Mouse (Mus musculus) G1E (cell line): ENCODE data around the gene Grin2b. TPM values are rescaled to one million over a fixed set of nuclear protein-coding genes. Genes with fewer than 3 reads are reported as not detected.

Experiments
- ATAC-seq: 2 replicates; pipeline ENCODE4 v1.8.0; 2016; ENCODE audit warnings: mild to moderate bottlenecking; ENCODE audit not compliant: insufficient number of reproducible peaks, poor library complexity, low FRiP score, severe bottlenecking; ENCODE audit errors: extremely low read depth
- DNase-seq: peaks from one replicate; pipeline ENCODE4 v3.0.0; 2012; ENCODE audit warnings: low spot score
- H3K27me3 ChIP-seq: 2 replicates; pipeline ENCODE4 v1.6.1; 2012; ENCODE audit warnings: mild to moderate bottlenecking, low read length, inconsistent platforms; ENCODE audit not compliant: insufficient read depth
- H3K36me3 ChIP-seq: replicated peaks from 2 replicates; pipeline ENCODE3; 2012; ENCODE audit warnings: mild to moderate bottlenecking, inconsistent platforms
- H3K4me1 ChIP-seq: 2 replicates; pipeline ENCODE4 v1.6.1; 2012; ENCODE audit warnings: low read depth, low read length, inconsistent platforms, mixed read lengths; ENCODE audit not compliant: insufficient read depth
- H3K4me3 ChIP-seq: 2 replicates; pipeline ENCODE4 v1.5.1; 2012; ENCODE audit warnings: low read depth, mild to moderate bottlenecking, inconsistent platforms, low read length, moderate library complexity, mixed read lengths
- H3K9me3 ChIP-seq: replicated peaks from 2 replicates; pipeline ENCODE4 v1.6.1; 2012; ENCODE audit warnings: inconsistent platforms
- CTCF ChIP-seq: IDR thresholded peaks from 2 replicates; pipeline ENCODE4 v1.5.1; 2012; ENCODE audit warnings: low read depth, low read length, inconsistent platforms, mixed read lengths
- GATA1 ChIP-seq: IDR thresholded peaks from 2 replicates; pipeline ENCODE4 v1.6.1; 2012; ENCODE audit warnings: borderline replicate concordance, low read length, inconsistent platforms, mixed read lengths
- GATA2 ChIP-seq: IDR thresholded peaks from 2 replicates; pipeline ENCODE4 v1.6.1; 2012; ENCODE audit warnings: low read depth, low read length, inconsistent platforms, borderline replicate concordance
- POLR2AphosphoS5 ChIP-seq: IDR thresholded peaks from 2 replicates; pipeline ENCODE4 v1.6.1; 2012; ENCODE audit warnings: low read depth, low read length, inconsistent platforms; ENCODE audit not compliant: insufficient replicate concordance
- TAL1 ChIP-seq: conservative IDR thresholded peaks from 2 replicates; pipeline ENCODE4 v1.6.1; 2012; ENCODE audit warnings: low read depth, low read length, inconsistent platforms, mixed read lengths
- polyA plus RNA-seq: library from polyadenylated mRNA; stranded (reverse); fragments of >175 nt; gene quantifications from 2 replicates; pipeline ENCODE4 v1.2.3, GENCODE M21; 2012
- total RNA-seq, 2 experiments: library from RNA; stranded (forward) in 1 of 2; stranded (reverse) in 1 of 2; fragments of 200-1000 nt in 1 of 2; fragments of >200 nt in 1 of 2; fragmentation: Nextera tagmentation in 1 of 2; gene quantifications; 2 replicates each; pipeline ENCODE4 v1.2.3; 2014 to 2017

The Grin2b gene
- total and polyA plus RNA-seq, 3 experiments, result 0.05 TPM; not detected in 2

DNA sequence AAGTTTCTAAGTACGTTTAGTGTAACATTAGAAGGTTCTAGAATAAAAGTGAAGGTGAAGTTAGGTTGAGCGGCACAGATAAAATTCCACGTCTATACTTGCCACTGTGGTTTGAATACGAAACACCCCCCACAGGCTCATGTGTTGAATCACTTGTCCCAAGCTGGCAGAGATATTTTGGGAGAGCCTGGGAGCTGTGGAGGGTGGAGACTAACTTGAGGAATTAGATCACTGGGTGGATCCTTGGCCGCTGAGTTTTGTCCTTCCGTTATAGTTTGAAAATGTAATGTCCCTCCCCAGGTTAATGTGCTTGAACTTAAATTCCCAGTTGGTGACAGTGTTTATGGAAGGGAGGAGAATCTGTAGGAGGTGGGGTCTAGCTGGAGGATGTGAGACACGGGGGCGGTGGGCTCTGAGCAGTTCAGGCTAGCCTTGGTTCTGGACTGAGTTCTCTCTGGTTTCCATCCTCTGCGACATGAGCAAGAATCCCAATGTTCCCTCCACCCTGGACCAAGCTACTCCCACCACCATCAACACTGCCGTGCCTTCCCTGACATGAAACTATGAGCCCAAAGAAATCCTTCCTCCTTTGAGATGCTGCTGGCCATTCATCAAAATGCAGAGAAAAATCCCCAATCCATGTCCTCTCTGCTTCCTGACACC, 375.8 kb downstream of the Grin2b start:
- no peaks in the 10 kb centered on the region for H3K4me1 ChIP-seq
- H3K36me3 ChIP-seq, result no peaks in the 10 kb centered on the region
- DNase-seq, result no peak
- no peaks in the 10 kb centered on the region for H3K27me3 ChIP-seq
- no peak overlapping the region for H3K4me3 ChIP-seq
- no peak for ATAC-seq
- TF ChIP-seq GATA2 (no peak), POLR2AphosphoS5 (no peak), TAL1 (no peak), CTCF (no peak), GATA1 (no peak)
- H3K9me3 ChIP-seq, result peaks cover 69% of the 10 kb centered on the region

DNA sequence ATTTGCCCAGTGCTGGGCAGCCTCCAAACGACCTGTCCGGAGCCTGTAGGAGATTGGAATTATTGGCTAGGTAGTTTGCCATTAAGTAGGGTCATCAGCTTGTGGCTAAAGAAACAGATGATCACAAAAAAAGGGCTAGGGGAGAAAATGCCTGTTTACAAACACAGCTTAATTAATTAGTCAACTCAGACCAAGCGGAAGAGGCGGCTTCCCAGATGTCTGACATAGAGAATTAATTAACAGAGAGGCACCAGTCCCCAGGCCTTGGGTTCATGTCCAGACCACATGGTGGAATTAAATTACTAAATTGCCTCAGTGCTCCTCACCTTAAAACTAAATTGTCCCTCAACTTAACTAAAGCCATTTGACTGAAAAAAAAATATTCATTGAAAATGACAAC, 376.4 kb downstream of the Grin2b start:
- Histone ChIP-seq H3K4me3 (no peak overlapping the region), H3K4me1 (no peaks in the 10 kb centered on the region), H3K27me3 (no peaks in the 10 kb centered on the region), H3K36me3 (no peaks in the 10 kb centered on the region), H3K9me3 (peaks cover 74% of the 10 kb centered on the region)
- no peak for DNase-seq
- no peak for TF ChIP-seq GATA2
- TF ChIP-seq GATA1, result no peak
- no peak for TF ChIP-seq TAL1
- no peak for TF ChIP-seq POLR2AphosphoS5
- ATAC-seq, result no peak

DNA sequence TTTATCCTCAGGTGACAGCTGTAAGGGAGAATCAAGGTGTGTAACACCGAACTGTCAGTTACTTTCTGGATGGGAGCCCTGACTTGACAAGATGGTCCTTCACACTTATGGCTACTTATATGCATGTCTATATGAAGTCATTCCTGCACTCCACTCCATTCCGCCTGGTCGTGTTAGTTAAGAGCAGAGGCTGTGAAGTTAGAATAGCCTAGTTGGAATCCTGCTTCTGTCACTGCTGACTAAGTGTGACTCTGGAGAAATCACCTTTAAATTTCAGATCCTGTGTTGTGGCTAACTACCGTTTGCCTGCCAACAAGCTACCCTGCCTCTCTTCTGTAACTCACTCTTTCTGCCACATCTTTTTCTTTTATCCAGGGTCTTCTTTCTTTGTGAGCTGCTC, 381.9 kb downstream of the Grin2b start:
- Histone ChIP-seq H3K36me3 (no peaks in the 10 kb centered on the region), H3K4me3 (no peak overlapping the region), H3K27me3 (no peaks in the 10 kb centered on the region), H3K4me1 (no peaks in the 10 kb centered on the region), H3K9me3 (peaks cover 75% of the 10 kb centered on the region)
- ATAC-seq, result no peak
- no peak for DNase-seq
- no peak for TF ChIP-seq TAL1
- TF ChIP-seq GATA2, result no peak
- TF ChIP-seq GATA1, result no peak
- no peak for TF ChIP-seq CTCF
- TF ChIP-seq POLR2AphosphoS5, result no peak

DNA sequence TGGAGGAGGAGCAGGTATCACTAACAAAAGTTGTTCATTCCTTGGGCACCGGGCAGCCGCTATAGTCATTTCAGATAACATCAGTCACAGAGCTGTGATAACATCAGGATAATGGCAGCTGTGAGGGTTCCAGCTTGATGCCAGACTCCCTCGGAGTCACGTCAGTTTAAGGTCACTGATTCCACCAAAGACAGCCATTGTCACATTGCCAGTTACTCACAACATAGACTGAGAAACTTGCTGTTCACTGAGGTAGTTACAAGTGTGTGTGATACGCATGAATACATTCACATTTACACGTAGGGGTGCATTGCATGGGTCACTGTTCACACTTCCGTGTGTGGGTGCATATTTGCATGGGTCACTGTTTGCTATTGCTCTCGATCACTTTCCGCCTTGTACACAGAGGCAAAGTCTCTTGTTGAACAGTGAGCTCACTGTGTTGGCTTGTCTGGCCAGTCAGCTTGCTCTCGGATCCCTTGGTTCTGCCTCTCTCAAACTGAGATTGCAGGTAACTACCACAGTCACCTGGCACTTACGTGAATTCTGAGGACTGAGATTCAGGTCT, 383.6 kb downstream of the Grin2b start:
- ATAC-seq (no peak), DNase-seq (no peak)
- Histone ChIP-seq H3K4me3 (no peak overlapping the region), H3K36me3 (no peaks in the 10 kb centered on the region), H3K4me1 (no peaks in the 10 kb centered on the region), H3K27me3 (no peaks in the 10 kb centered on the region), H3K9me3 (peaks cover 65% of the 10 kb centered on the region)
- no peak for TF ChIP-seq TAL1
- TF ChIP-seq POLR2AphosphoS5, result no peak
- TF ChIP-seq CTCF, result no peak
- TF ChIP-seq GATA1, result no peak
- no peak for TF ChIP-seq GATA2

DNA sequence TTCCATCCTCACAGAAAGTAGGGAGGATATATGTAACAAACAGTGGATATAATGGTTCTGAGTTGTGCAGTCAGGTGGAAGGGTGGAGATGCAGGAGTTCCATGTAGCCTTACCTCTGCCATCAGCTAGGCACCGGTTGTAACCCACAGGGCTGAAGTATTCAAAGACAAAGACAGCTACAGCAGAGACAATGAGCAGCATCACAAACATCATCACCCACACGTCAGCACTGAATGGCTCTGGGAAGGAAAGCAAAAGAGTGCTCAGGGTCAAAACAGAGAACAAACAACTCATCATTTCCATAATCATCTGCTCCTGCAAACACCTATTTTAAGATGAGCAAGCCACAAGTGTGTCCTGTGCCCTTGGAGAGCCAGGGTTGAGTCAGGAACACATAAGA, 398.6 kb downstream of the Grin2b start:
- no peaks in the 10 kb centered on the region for H3K27me3 ChIP-seq
- no peaks in the 10 kb centered on the region for H3K4me1 ChIP-seq
- H3K9me3 ChIP-seq, result peaks cover 31% of the 10 kb centered on the region
- TF ChIP-seq GATA2, result no peak
- TF ChIP-seq POLR2AphosphoS5, result no peak
- no peak for TF ChIP-seq TAL1
- no peak for TF ChIP-seq CTCF
- TF ChIP-seq GATA1, result no peak
- no peaks in the 10 kb centered on the region for H3K36me3 ChIP-seq
- ATAC-seq (no peak), DNase-seq (no peak)
- no peak overlapping the region for H3K4me3 ChIP-seq

DNA sequence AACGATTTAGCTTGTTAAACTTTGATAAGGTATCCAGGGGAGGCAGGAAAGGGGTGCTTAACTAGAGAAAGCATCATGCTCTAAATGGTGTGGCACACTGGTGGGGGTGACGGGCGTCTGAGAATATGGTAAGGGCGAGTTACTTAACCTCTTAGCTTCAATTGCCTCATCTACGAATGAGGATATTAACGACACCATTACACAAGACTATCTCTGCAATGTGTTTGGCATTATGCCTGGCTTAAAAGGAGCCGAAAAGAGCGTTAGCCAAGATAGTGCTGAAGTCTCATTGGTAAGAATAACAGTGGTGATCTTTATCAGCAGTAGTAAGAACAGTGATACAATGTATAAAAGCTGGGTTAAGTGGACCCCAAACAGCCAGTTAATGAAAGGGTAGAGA, 405.7 kb downstream of the Grin2b start:
- no peak for TF ChIP-seq POLR2AphosphoS5
- no peak for TF ChIP-seq GATA2
- TF ChIP-seq CTCF, result no peak
- no peak for TF ChIP-seq GATA1
- no peak for TF ChIP-seq TAL1

DNA sequence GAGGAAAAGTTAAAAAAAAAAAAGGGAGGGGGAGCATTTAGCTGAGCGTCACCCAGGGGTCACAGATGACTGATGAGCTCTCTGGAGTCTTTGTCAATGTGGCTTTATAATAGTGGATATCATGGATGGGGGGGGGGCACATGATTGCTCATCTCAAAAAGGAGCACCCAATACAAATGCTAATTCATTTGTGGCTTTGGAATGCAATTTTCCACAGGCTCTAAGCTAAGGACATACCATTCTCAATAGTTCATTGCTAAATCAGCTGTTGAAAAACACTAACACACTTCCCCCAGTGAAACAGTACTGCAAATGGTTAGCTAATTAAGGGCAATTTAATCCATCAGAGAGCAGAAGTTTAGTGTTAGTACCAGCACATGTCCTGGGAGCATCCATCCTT, 414.6 kb downstream of the Grin2b start:
- no peak for TF ChIP-seq CTCF
- TF ChIP-seq POLR2AphosphoS5, result no peak
- TF ChIP-seq GATA1, result no peak
- no peak for TF ChIP-seq TAL1
- TF ChIP-seq GATA2, result no peak
- Histone ChIP-seq H3K4me1 (no peaks in the 10 kb centered on the region), H3K9me3 (peaks cover 57% of the 10 kb centered on the region), H3K27me3 (no peaks in the 10 kb centered on the region), H3K4me3 (no peak overlapping the region), H3K36me3 (no peaks in the 10 kb centered on the region)
- ATAC-seq, result no peak
- no peak for DNase-seq

More for the DNA sequence above, 405.7 kb downstream of the Grin2b start:
- no peak for DNase-seq
- H3K9me3 ChIP-seq, result peaks cover 58% of the 10 kb centered on the region
- no peaks in the 10 kb centered on the region for H3K27me3 ChIP-seq
- ATAC-seq, result no peak
- no peaks in the 10 kb centered on the region for H3K4me1 ChIP-seq
- no peak overlapping the region for H3K4me3 ChIP-seq
- no peaks in the 10 kb centered on the region for H3K36me3 ChIP-seq
